Comparison of ENCODE assay signal across 12 mouse cellular contexts in the genomic region with DNA sequence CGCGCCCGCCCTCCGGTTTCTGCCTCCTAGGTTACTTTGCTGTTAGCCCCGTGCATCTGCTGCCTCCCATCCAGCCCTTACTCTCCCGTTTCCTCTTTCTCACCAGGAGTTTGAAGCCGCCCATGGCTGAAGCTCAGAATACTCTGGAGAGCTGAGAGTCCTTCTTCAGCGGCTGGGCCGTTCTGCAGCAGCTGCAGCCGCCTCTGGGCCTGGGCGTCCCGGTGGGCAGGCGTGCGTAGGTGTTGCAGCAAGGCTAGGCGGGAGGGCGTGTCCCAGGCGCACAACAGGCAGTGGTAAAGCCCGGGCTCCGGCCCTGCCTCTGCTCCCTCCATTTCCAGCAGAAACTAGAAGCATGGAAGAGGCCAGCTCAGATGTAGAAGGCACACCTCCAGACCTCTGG. TPM values are rescaled to one million over a fixed set of nuclear protein-coding genes. Genes with fewer than 3 reads are reported as not detected.
DNase-seq lines count a peak whose midpoint lies in the region; ATAC-seq and TF ChIP-seq lines count a peak whose summit lies in the region.
"Had no signal": no experiment of that assay in that cellular context is flagged by ENCODE, and none has a peak within 500 bp of the region (broad histone marks: within the 10 kb centered on the region; RNA-seq: fewer than 3 reads in every experiment).

No protein-coding gene starts in this region.

- peak; percentile 33; the same call in 1 of the 2 replicates for ATAC-seq in kidney, embryonic 16.5 days (ENCODE audit: low FRiP score, low TSS enrichment)
- peak; percentile 38; the same call in 1 of the 2 replicates for ATAC-seq in embryonic facial prominence, embryonic 14.5 days (ENCODE audit: low read depth)
- no peak for ATAC-seq in limb, embryonic 14.5 days (ENCODE audit: low FRiP score, low read depth)
- ATAC-seq: Patski had no signal

- H3K27me3 ChIP-seq in kidney, embryonic 16.5 days (ENCODE audit: insufficient read depth, low read length), result no peaks in the 10 kb centered on the region; the same call in 1 of the 2 replicates
- no peaks in the 10 kb centered on the region for H3K27me3 ChIP-seq in embryonic facial prominence, embryonic 14.5 days (replicated peaks; ENCODE audit: control insufficient read depth, insufficient read depth, low read length)
- no peaks in the 10 kb centered on the region for H3K27me3 ChIP-seq in limb, embryonic 14.5 days (ENCODE audit: control insufficient read depth, insufficient read depth, low read length)
- H3K27me3 ChIP-seq: Patski had no signal

- no peaks in the 10 kb centered on the region for H3K9me3 ChIP-seq in kidney, embryonic 16.5 days (ENCODE audit: low read length)
- H3K9me3 ChIP-seq in embryonic facial prominence, embryonic 14.5 days (ENCODE audit: control insufficient read depth, low read length), result no peaks in the 10 kb centered on the region
- H3K9me3 ChIP-seq in limb, embryonic 14.5 days (ENCODE audit: control insufficient read depth, low read length), result no peaks in the 10 kb centered on the region
- H3K9me3 ChIP-seq: liver, embryonic 15.5 days had no signal

- H3K9ac ChIP-seq in kidney, embryonic 16.5 days (replicated peaks; ENCODE audit: low read length), result peak overlapping the region; percentile 37
- H3K9ac ChIP-seq in embryonic facial prominence, embryonic 14.5 days (ENCODE audit: low read depth, low read length), result peak overlapping the region; percentile 38; the same call in 1 of the 2 replicates
- peak overlapping the region; percentile 40 for H3K9ac ChIP-seq in limb, embryonic 14.5 days (ENCODE audit: low read depth, low read length, severe bottlenecking)
- H3K9ac ChIP-seq: liver, embryonic 15.5 days had no signal

- WGBS in kidney, embryonic 16.5 days, result 12% methylated on average over 19 of the region's 19 CpGs
- 25% methylated on average over 19 of the region's 19 CpGs for WGBS in embryonic facial prominence, embryonic 14.5 days
- WGBS in limb, embryonic 14.5 days, result 15% methylated on average over 19 of the region's 19 CpGs

- no peak overlapping the region for H3K27ac ChIP-seq in kidney, embryonic 16.5 days (ENCODE audit: low read length)
- H3K27ac ChIP-seq in embryonic facial prominence, embryonic 14.5 days (replicated peaks; ENCODE audit: low read depth, low read length), result no peak overlapping the region
- H3K27ac ChIP-seq in limb, embryonic 14.5 days (replicated peaks; ENCODE audit: low read depth, low read length), result no peak overlapping the region
- H3K27ac ChIP-seq: liver, embryonic 15.5 days had no signal

- TF ChIP-seq POLR2A in limb, embryonic 14.5 days (IDR thresholded peaks at IDR 0.05; ENCODE audit: borderline replicate concordance, extremely low read depth, insufficient read depth, insufficient read length), result no peak

- H3K4me3 ChIP-seq in kidney, embryonic 16.5 days (ENCODE audit: low read length), result peak overlapping the region; percentile 10; the same call in 1 of the 2 replicates
- peak overlapping the region; percentile 10; the same call in 1 of the 2 replicates for H3K4me3 ChIP-seq in embryonic facial prominence, embryonic 14.5 days (ENCODE audit: low read depth, low read length)
- H3K4me3 ChIP-seq in limb, embryonic 14.5 days (replicated peaks; ENCODE audit: low read length), result peak overlapping the region; percentile 4
- H3K4me3 ChIP-seq: liver, embryonic 15.5 days; myocyte had no signal

- H3K4me2 ChIP-seq in kidney, embryonic 16.5 days (replicated peaks; ENCODE audit: low read depth, low read length), result peak overlapping the region; percentile 39
- peak overlapping the region; percentile 36; the same call in 1 of the 2 replicates for H3K4me2 ChIP-seq in embryonic facial prominence, embryonic 14.5 days (ENCODE audit: low read depth, low read length)
- peak overlapping the region; percentile 37 for H3K4me2 ChIP-seq in limb, embryonic 14.5 days (replicated peaks; ENCODE audit: low read depth, low read length, severe bottlenecking)
- H3K4me2 ChIP-seq: liver, embryonic 15.5 days had no signal

- H3K36me3 ChIP-seq in kidney, embryonic 16.5 days (ENCODE audit: insufficient read depth, low read length), result peaks cover 6% of the 10 kb centered on the region; the same call in 1 of the 2 replicates
- H3K36me3 ChIP-seq in embryonic facial prominence, embryonic 14.5 days (ENCODE audit: control insufficient read depth, insufficient read depth, low read length), result peaks cover 24% of the 10 kb centered on the region
- peaks cover 27% of the 10 kb centered on the region for H3K36me3 ChIP-seq in limb, embryonic 14.5 days (ENCODE audit: control insufficient read depth, insufficient read depth, low read length)

- peaks cover 16% of the 10 kb centered on the region for H3K4me1 ChIP-seq in kidney, embryonic 16.5 days (ENCODE audit: insufficient read depth, low read length)
- H3K4me1 ChIP-seq in embryonic facial prominence, embryonic 14.5 days (ENCODE audit: control insufficient read depth, insufficient read depth, low read length), result no peaks in the 10 kb centered on the region
- H3K4me1 ChIP-seq in limb, embryonic 14.5 days (ENCODE audit: control insufficient read depth, insufficient read depth, low read length), result peaks cover 8% of the 10 kb centered on the region

- DNase-seq in adrenal gland, postnatal 14 days, result peak; percentile 42
- DNase-seq in adrenal gland, postnatal 4 days (ENCODE audit: low spot score in 2 of 2), result no peak
- no peak for DNase-seq in kidney, postnatal 25 days
- DNase-seq in embryonic facial prominence, embryonic 14.5 days (ENCODE audit: low spot score), result no peak
- no peak for DNase-seq in limb, embryonic 14.5 days (ENCODE audit: low spot score)
- no peak for DNase-seq in thymus, postnatal 4 days
- no peak for DNase-seq in lung, adult 18-20 months
- DNase-seq: kidney, adult 9 months had no signal

RNA-seq across cellular contexts. Expression of gene Zfhx2, which starts 20.4 kb away (rescaled TPM):
- total RNA-seq in adrenal gland, postnatal 14 days (2021), result 7.3 and 9.8 TPM in 2 replicates
- 10 to 100 TPM; 11.9 to 13.5 TPM for total RNA-seq in adrenal gland, postnatal 4 days (2021)
- 4.3 and 6.0 TPM in 2 replicates for polyA plus RNA-seq in kidney, embryonic 16.5 days (2015; fragmentation: Nextera tagmentation; extraction: Ambion mirVana)
- 3.4 and 3.7 TPM in 2 replicates for polyA plus RNA-seq in embryonic facial prominence, embryonic 14.5 days (2014; fragmentation: Nextera tagmentation; extraction: Ambion mirVana)
- polyA plus RNA-seq in limb, embryonic 14.5 days (2012; rRNA removed), result 5.3 and 6.1 TPM in 2 replicates
- polyA plus RNA-seq in limb, embryonic 14.5 days (2014; fragmentation: Nextera tagmentation; extraction: Ambion mirVana), result 3.7 and 4.7 TPM in 2 replicates

RNA-seq across cellular contexts. Expression of gene Thtpa, which starts 22.8 kb away (rescaled TPM):
- total RNA-seq in adrenal gland, postnatal 14 days (2021), result 11.3 and 15.8 TPM in 2 replicates
- total RNA-seq in adrenal gland, postnatal 4 days (2021), result 10 to 100 TPM; 21.0 to 21.3 TPM
- 27.1 and 28.9 TPM in 2 replicates for polyA plus RNA-seq in kidney, embryonic 16.5 days (2015; fragmentation: Nextera tagmentation; extraction: Ambion mirVana)
- 16.7 and 22.6 TPM in 2 replicates for polyA plus RNA-seq in embryonic facial prominence, embryonic 14.5 days (2014; fragmentation: Nextera tagmentation; extraction: Ambion mirVana)
- polyA plus RNA-seq in limb, embryonic 14.5 days (2012; rRNA removed), result 11.9 and 12.4 TPM in 2 replicates
- polyA plus RNA-seq in limb, embryonic 14.5 days (2014; fragmentation: Nextera tagmentation; extraction: Ambion mirVana), result 19.9 and 20.3 TPM in 2 replicates

RNA-seq across cellular contexts. Expression of gene Ap1g2, which starts 34.6 kb away (rescaled TPM):
- total RNA-seq in adrenal gland, postnatal 14 days (2021), result 26.6 and 36.1 TPM in 2 replicates
- total RNA-seq in adrenal gland, postnatal 4 days (2021), result 10 to 100 TPM; 30.3 to 34.0 TPM
- 23.2 and 23.3 TPM in 2 replicates for polyA plus RNA-seq in kidney, embryonic 16.5 days (2015; fragmentation: Nextera tagmentation; extraction: Ambion mirVana)
- 15.3 and 17.6 TPM in 2 replicates for polyA plus RNA-seq in embryonic facial prominence, embryonic 14.5 days (2014; fragmentation: Nextera tagmentation; extraction: Ambion mirVana)
- polyA plus RNA-seq in limb, embryonic 14.5 days (2012; rRNA removed), result 22.9 and 31.4 TPM in 2 replicates
- polyA plus RNA-seq in limb, embryonic 14.5 days (2014; fragmentation: Nextera tagmentation; extraction: Ambion mirVana), result 19.5 and 20.4 TPM in 2 replicates

RNA-seq across cellular contexts. Expression of gene Jph4, which starts 45.0 kb away (rescaled TPM):
- total RNA-seq in adrenal gland, postnatal 14 days (2021), result 3.3 and 5.9 TPM in 2 replicates
- total RNA-seq in adrenal gland, postnatal 4 days (2021), result 10 to 100 TPM; 11.9 to 14.8 TPM
- 0.45 and 0.51 TPM in 2 replicates for polyA plus RNA-seq in kidney, embryonic 16.5 days (2015; fragmentation: Nextera tagmentation; extraction: Ambion mirVana)
- polyA plus RNA-seq in embryonic facial prominence, embryonic 14.5 days (2014; fragmentation: Nextera tagmentation; extraction: Ambion mirVana), result 3.0 and 3.8 TPM in 2 replicates
- polyA plus RNA-seq in limb, embryonic 14.5 days (2012; rRNA removed), result 10.4 and 11.2 TPM in 2 replicates
- 2.5 and 3.0 TPM in 2 replicates for polyA plus RNA-seq in limb, embryonic 14.5 days (2014; fragmentation: Nextera tagmentation; extraction: Ambion mirVana)
- polyA plus RNA-seq: myocyte had no signal

RNA-seq across cellular contexts. Expression of gene Ngdn, which starts 56.5 kb away (rescaled TPM):
- total RNA-seq in adrenal gland, postnatal 14 days (2021), result 34.5 and 39.2 TPM in 2 replicates
- 10 to 100 TPM; 44.2 to 47.5 TPM for total RNA-seq in adrenal gland, postnatal 4 days (2021)
- 87.0 and 88.8 TPM in 2 replicates for polyA plus RNA-seq in kidney, embryonic 16.5 days (2015; fragmentation: Nextera tagmentation; extraction: Ambion mirVana)
- 70.1 and 71.6 TPM in 2 replicates for polyA plus RNA-seq in embryonic facial prominence, embryonic 14.5 days (2014; fragmentation: Nextera tagmentation; extraction: Ambion mirVana)
- 43.2 and 62.6 TPM in 2 replicates for polyA plus RNA-seq in limb, embryonic 14.5 days (2012; rRNA removed)
- 66.8 and 74.3 TPM in 2 replicates for polyA plus RNA-seq in limb, embryonic 14.5 days (2014; fragmentation: Nextera tagmentation; extraction: Ambion mirVana)
